Mouse (Mus musculus) liver, embryonic 12.5 days (tissue): ENCODE data around the gene Dus2. TPM values are rescaled to one million over a fixed set of nuclear protein-coding genes. Genes with fewer than 3 reads are reported as not detected.

Experiments
- ATAC-seq: fragments of 200-750 bp; cut with Nextera tagmentation; 2 replicates; pipeline ENCODE4 v1.8.0; 2017; ENCODE audit warnings: moderate number of reproducible peaks, mild to moderate bottlenecking, moderate library complexity
- H3K27ac ChIP-seq: fragments of 300-500 bp; sonication (generic); 2 replicates; pipeline ENCODE4 v1.5.1; 2016; ENCODE audit warnings: mild to moderate bottlenecking
- H3K27me3 ChIP-seq: fragments of 300-500 bp; sonication (generic); replicated peaks from 2 replicates; pipeline ENCODE4 v1.6.1; 2016; ENCODE audit warnings: mild to moderate bottlenecking, moderate library complexity
- H3K36me3 ChIP-seq: fragments of 300-500 bp; sonication (generic); 2 replicates; pipeline ENCODE4 v1.6.1; 2016; ENCODE audit warnings: mild to moderate bottlenecking, moderate library complexity
- H3K4me1 ChIP-seq: fragments of 300-500 bp; sonication (generic); 2 replicates; pipeline ENCODE4 v1.6.1; 2016
- H3K4me2 ChIP-seq: fragments of 300-500 bp; sonication (generic); 2 replicates; pipeline ENCODE4 v1.6.1; 2016; ENCODE audit warnings: mild to moderate bottlenecking, moderate library complexity
- H3K4me3 ChIP-seq: fragments of 300-500 bp; sonication (generic); 2 replicates; pipeline ENCODE4 v1.5.1; 2016; ENCODE audit warnings: mild to moderate bottlenecking, moderate library complexity
- H3K9ac ChIP-seq: fragments of 300-500 bp; sonication (generic); 2 replicates; pipeline ENCODE4 v1.6.1; 2016; ENCODE audit warnings: mild to moderate bottlenecking, moderate library complexity
- H3K9me3 ChIP-seq: fragments of 300-500 bp; sonication (generic); replicated peaks from 2 replicates; pipeline ENCODE4 v1.6.1; 2016; ENCODE audit warnings: mild to moderate bottlenecking, moderate library complexity
- WGBS: fragments of 180-500 bp; shearing (Covaris S2); methylation state at CpG from one replicate; pipeline ENCODE4 v1.1.7; 2016; ENCODE audit not compliant: insufficient replicate concordance; 5-methylcytosine and 5-hydroxymethylcytosine counted together
- polyA plus RNA-seq: library from polyadenylated mRNA; unstranded; fragments of >200 nt; fragmentation: Nextera tagmentation; extraction: Ambion mirVana; gene quantifications from 2 replicates; pipeline ENCODE4 v1.2.1, GENCODE M21; 2016

The Dus2 gene
- polyA plus RNA-seq, 1 experiment from 2014 or later = 16.5 TPM

DNA sequence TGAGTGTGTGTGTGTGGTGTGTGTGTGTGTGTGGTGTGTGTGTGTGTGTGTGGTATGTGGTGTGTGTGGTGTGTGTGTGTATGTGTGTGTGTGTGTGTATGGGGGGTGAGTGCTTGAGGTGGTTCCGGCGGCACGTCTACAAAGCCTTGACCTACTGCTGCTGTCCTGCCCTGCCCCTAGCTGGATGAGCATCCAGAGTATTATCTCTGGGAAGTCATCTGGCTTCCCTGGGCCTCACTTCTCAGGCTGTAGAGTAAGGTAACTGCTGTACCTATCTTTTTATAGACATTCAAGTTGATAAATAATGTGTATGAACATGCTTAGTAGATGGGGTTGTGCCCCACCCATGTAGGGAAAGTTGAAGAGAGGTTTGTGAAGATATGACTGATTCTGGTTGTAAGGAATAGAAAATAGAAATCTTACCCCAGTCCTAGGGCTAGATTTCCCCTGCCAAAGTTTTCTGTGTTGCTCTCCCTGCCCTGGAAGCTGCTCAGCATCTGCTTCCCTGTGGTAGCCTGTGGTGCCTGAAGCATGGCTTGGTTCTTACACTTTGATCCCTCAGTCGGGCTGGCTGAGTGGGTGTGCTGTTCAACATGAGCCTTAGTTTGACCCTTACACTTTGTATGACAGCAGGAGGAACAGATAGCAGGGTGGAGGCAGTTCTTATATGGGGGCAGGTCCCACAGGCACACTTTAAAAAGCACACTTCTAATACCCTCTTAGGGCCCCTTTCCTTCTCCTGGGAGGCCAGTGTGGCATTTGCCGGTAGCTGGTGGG, 56.9 kb downstream of the Dus2 start:
- H3K4me2 ChIP-seq = peak overlapping the region; percentile 17

DNA sequence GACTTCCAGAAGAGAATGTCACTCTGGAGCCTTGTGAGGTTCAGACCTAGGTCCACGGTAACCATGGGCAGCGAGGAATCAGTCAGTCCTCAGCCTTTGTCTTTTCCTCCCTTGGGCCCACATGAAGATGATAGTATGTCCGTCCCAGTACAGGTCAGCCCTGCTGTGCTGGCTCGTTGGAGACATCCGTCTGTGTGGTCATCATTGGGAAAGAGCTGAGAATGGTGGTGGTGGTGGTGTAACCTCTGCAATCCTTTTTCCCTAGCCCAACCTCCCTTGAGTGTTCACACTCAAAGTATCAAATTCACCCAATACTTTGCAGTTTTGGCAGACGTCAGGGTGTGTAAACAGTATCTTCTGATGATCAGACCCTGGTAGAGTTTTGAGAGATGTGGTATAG, 58.7 kb downstream of the Dus2 start:
- peaks cover 75% of the 10 kb centered on the region for H3K36me3 ChIP-seq
- H3K9ac ChIP-seq = no peak overlapping the region
- no peaks in the 10 kb centered on the region for H3K27me3 ChIP-seq
- H3K9me3 ChIP-seq = no peaks in the 10 kb centered on the region
- H3K4me3 ChIP-seq = no peak overlapping the region
- no peak overlapping the region for H3K27ac ChIP-seq
- no peak overlapping the region for H3K4me2 ChIP-seq
- H3K4me1 ChIP-seq = peaks cover 46% of the 10 kb centered on the region
- no peak for ATAC-seq
- 81% methylated on average over 6 of the region's 6 CpGs for WGBS

More for the DNA sequence above, 56.9 kb downstream of the Dus2 start:
- WGBS = 60% methylated on average over 5 of the region's 5 CpGs
- Histone ChIP-seq H3K9me3 (no peaks in the 10 kb centered on the region), H3K27me3 (no peaks in the 10 kb centered on the region), H3K9ac (peak overlapping the region; percentile 32), H3K36me3 (peaks cover 71% of the 10 kb centered on the region), H3K27ac (peak overlapping the region; percentile 83), H3K4me3 (no peak overlapping the region), H3K4me1 (peaks cover 40% of the 10 kb centered on the region)
- peak; percentile 61 for ATAC-seq

DNA sequence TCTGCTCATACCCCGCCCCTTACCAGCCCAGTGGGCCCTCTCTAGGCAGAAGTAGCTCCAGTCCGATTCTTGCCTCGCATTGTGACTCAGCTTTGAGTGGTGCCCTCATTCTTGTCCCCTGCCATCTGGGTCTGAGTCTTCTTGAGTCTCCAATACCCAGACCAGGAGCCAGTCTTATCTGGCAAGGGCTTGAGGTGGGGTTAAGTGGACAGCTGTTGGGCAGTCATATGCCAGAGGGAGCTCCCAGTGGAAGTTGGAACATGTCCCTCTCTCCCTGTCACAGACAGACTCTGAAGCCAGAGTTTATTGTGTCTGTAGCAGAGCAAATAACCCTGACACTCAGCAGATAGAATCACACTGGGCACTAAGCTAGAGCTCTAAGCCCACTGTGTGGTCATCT, 59.9 kb downstream of the Dus2 start:
- H3K27ac ChIP-seq = no peak overlapping the region
- 84% methylated on average over 3 of the region's 3 CpGs for WGBS
- H3K9ac ChIP-seq = no peak overlapping the region
- H3K36me3 ChIP-seq = peaks cover 65% of the 10 kb centered on the region
- no peak overlapping the region for H3K4me3 ChIP-seq
- no peaks in the 10 kb centered on the region for H3K9me3 ChIP-seq
- H3K4me1 ChIP-seq = peaks cover 46% of the 10 kb centered on the region
- no peak for ATAC-seq
- no peaks in the 10 kb centered on the region for H3K27me3 ChIP-seq
- no peak overlapping the region for H3K4me2 ChIP-seq

DNA sequence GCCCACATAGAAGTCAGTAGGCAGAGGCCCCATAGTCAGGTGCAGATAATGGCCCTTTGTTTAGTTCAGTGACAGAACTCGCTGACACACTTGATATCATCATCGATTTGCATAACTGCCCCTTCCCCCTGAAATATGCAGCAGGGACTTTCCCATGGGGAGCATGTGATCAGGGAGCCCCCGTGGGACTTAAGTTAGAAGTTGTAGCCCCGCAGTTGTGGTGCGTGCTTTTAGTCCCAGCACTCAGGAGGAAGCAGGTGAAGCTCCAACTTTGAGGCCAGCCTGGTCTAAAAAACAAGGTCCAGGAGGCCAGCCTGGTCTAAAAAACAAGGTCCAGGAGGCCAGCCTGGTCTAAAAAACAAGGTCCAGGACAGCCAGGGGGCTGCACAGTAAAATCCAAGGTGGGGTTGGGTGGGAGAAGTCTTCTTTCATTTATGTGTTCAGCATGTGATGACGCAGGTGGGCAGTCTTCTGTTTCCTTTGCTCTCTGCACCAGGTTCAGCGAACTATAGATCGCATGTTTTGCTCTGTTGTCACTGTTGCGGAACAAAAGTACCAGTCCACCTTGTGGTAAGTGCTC, 61.5 kb downstream of the Dus2 start:
- Histone ChIP-seq H3K4me2 (no peak overlapping the region), H3K4me1 (peaks cover 35% of the 10 kb centered on the region), H3K27me3 (no peaks in the 10 kb centered on the region), H3K36me3 (peaks cover 56% of the 10 kb centered on the region), H3K9me3 (no peaks in the 10 kb centered on the region), H3K9ac (no peak overlapping the region), H3K27ac (peak overlapping the region; percentile 25; the same call in 1 of the 2 replicates), H3K4me3 (no peak overlapping the region)
- WGBS = 75% methylated on average over 9 of the region's 9 CpGs
- no peak for ATAC-seq

DNA sequence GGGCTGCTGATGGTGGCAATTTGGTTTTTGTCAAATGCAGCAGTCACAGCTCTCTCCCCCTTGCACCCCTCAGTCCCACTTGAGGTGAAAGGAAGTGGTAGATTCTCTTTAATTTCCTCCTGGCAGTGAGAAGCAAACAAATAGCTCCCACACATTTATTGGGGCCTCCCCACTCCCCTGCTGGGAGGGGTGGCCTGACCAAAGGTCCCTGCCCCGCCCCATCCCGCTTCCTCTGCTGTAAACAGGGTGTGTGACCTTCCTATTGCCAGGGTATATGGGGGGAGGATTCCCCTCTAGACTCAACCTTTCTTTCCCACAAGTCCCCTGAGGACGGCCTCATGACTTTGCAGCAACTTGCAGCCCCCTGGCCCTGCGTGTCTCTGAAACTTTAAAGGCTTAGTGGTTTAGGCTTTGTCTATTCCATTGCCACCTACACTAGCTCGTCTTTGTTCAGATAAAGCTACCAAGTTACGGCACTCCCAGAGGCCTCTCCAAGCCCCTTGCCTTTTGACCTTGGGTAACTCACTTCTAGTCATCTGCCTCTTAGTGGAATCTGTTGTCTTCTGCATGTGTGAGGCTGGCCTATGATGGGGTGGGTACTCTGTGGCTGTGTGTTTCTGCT, 63.2 kb downstream of the Dus2 start:
- H3K9ac ChIP-seq = 0 out of 2 replicates have a peak overlapping the region, but pooled peaks have one; percentile 18
- H3K4me1 ChIP-seq = peaks cover 32% of the 10 kb centered on the region
- peak overlapping the region; percentile 38; the same call in 1 of the 2 replicates for H3K27ac ChIP-seq
- WGBS = 50% methylated on average over 6 of the region's 6 CpGs
- ATAC-seq = no peak
- H3K9me3 ChIP-seq = no peaks in the 10 kb centered on the region
- H3K36me3 ChIP-seq = peaks cover 49% of the 10 kb centered on the region
- H3K4me2 ChIP-seq = no peak overlapping the region
- no peak overlapping the region for H3K4me3 ChIP-seq
- H3K27me3 ChIP-seq = no peaks in the 10 kb centered on the region

DNA sequence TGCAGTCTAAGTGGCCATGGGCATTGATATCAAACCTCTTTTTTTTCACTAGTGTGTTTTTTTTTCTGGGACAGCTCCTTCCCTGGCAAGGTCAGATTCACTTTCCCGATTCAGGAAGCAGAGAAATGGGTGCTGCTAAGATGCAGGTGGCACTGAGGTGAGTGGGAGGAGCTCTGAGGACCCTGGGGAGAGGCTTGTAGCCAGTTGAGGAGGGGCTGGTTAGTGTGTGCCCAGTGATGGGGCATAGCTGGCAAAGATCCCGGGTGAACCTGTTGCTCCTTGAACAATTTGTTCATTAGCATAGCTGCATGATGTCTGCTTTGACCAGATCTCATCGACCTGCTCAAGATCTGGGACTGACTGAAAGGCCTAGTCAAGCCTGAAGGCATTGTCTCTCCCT, 63.9 kb downstream of the Dus2 start:
- Histone ChIP-seq H3K4me2 (no peak overlapping the region), H3K4me3 (no peak overlapping the region), H3K27ac (no peak overlapping the region), H3K9ac (no peak overlapping the region), H3K27me3 (no peaks in the 10 kb centered on the region), H3K36me3 (peaks cover 42% of the 10 kb centered on the region), H3K4me1 (peaks cover 32% of the 10 kb centered on the region), H3K9me3 (no peaks in the 10 kb centered on the region)
- WGBS = 62% methylated on average over 3 of the region's 3 CpGs
- no peak for ATAC-seq

DNA sequence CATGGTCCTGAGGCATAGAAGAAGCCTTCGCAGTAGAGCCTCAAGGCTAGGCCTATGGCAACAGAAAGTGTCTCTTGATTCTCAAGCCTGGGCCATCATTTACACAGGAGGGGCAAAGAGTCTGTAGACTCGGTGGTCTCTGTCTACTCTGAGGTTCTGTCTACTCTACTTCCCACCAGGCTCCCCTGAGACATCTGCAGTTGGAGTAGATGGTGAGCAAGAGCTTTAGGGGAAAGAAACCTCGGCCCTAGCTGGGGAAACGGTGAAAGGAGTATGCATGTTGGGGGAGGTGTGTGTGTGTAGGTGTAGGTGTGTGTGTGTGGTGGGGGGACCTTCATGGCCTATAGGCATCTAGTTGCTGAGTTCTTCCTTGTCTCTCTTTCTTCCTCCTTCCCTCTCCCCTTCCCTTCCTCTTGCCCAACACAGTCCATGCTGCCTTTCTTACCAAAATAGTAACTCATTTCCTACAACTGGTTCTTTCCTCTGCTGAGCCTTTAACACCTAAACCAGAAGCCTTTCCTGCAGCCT, 65.4 kb downstream of the Dus2 start:
- H3K4me1 ChIP-seq = peaks cover 40% of the 10 kb centered on the region

DNA sequence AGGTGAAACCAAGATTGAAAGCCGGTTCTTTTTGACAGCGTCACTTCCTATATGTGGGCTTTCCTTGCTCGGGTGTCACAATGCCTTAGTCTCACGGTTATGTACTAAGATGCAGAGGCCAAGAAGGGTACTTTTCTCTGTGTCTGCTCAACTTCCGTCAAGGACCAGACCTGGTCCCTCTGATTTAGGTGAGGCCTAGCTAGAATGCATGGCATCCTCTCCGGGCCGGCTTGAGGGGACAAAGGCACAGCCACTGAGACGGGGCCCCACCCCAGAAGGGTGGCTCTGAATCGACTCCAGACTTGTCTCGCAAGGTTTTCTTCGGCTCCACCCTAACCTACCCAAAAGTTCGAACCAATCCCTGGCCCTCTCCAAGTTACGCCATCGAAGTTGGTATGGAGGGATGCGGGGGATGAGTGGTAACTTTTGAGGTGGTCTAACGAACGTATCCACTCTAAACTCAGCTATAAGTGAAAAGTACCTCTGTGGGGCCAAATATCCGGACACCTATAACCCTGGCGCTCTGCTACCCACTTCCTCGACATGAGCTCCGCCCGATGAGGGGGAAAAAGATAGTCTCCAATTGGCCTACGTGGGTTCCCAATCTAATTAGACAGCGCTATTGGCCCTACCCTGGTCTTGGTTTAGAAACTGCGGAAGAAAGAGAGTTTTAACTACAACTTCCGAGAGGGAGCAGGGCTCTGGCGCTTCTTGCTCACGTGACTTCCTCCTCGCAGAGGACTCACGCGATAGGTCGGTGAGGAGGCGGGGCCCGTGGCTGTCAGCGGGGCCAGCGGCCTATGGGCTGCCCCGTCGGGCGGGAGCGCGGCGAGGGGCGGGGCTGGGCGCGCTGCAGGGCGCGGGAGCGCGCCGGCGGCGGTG, 67.8 kb downstream of the Dus2 start, which contains the start of gene Nfatc3:
Nfatc3 (plus strand) TSS at position 110 of the 882 bp plus-strand sequence.
- under 1% methylated on average over 52 of the region's 52 CpGs for WGBS
- peaks cover 55% of the 10 kb centered on the region for H3K4me1 ChIP-seq
- peak within 1 kb of the TSS; percentile 94 for H3K9ac ChIP-seq
- no peaks in the 10 kb centered on the region for H3K27me3 ChIP-seq
- H3K4me2 ChIP-seq = peak within 1 kb of the TSS; percentile 86
- peak within 1 kb of the TSS; percentile 86 for H3K4me3 ChIP-seq
- H3K36me3 ChIP-seq = peaks cover 3% of the 10 kb centered on the region; the same call in 1 of the 2 replicates
- H3K27ac ChIP-seq = peak within 1 kb of the TSS; percentile 97
- H3K9me3 ChIP-seq = no peaks in the 10 kb centered on the region
- peak; percentile 94 for ATAC-seq

More for the DNA sequence above, 65.4 kb downstream of the Dus2 start:
- 68% methylated on average over 4 of the region's 4 CpGs for WGBS
- ATAC-seq = no peak
- Histone ChIP-seq H3K9me3 (no peaks in the 10 kb centered on the region), H3K36me3 (peaks cover 28% of the 10 kb centered on the region), H3K9ac (no peak overlapping the region), H3K4me2 (no peak overlapping the region), H3K27me3 (no peaks in the 10 kb centered on the region), H3K27ac (no peak overlapping the region), H3K4me3 (no peak overlapping the region)

DNA sequence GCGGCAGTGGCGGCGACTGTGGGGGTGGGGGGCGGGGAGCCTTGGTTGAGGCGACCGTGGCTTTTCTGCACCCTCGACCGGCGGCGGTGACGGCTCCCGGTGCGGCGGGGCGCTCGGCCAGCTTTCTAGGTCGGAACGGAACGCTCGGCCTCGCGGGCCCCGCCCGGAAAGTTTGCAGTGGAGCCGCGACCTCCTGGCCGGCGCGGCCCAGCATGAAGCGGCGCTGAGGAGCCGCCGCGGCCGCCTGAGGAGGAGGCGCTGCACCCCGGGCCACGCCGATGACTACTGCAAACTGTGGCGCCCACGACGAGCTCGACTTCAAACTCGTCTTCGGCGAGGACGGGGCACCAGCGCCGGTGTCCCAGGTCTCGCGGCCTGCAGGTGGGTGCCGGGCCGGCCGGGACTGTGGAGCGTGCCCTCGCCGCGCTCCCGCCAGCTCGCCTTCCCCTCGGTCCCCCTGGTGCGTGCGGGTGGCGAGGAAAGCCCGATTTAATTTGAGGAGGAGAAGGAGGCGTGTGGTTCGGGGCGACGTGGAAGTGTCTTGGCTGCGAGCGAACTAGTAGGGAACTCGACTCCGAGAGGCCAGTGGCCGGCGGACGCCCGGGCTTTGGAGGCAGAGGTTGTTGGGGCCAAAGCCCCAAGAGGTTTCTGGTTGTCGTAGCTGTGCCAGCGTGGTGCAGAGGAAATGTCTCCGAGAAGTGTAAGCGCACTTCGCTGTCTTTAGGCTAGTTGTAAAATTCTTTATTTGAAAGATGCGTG, 68.7 kb downstream of the Dus2 start:
- H3K9ac ChIP-seq = peak overlapping the region; percentile 94
- H3K9me3 ChIP-seq = no peaks in the 10 kb centered on the region
- peak overlapping the region; percentile 97 for H3K27ac ChIP-seq
- H3K36me3 ChIP-seq = no peaks in the 10 kb centered on the region
- WGBS = under 1% methylated on average over 82 of the region's 83 CpGs
- peak overlapping the region; percentile 86 for H3K4me3 ChIP-seq
- peaks cover 53% of the 10 kb centered on the region for H3K4me1 ChIP-seq
- no peaks in the 10 kb centered on the region for H3K27me3 ChIP-seq
- ATAC-seq = peak; percentile 72
- peak overlapping the region; percentile 86 for H3K4me2 ChIP-seq

DNA sequence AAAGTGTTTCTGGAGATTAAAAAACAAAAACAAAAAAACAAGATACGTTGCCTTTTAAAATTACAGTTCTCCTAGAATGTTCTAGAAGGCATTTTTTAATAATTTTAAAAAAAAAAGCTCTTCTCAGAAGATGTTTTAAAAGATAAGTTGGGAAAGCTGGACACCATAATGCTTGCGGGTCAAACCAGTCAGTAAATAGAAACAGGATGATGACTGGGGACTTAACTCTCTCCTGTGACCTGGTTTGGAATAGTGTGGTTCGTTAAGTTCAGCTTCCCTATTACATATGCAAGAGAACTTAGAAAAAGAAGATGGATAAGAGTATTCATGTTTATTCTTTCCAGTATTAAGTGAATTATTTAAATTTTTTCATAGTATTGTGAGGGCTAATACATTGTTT, 69.4 kb downstream of the Dus2 start:
- peak overlapping the region; percentile 86 for H3K4me2 ChIP-seq
- peak overlapping the region; percentile 94 for H3K9ac ChIP-seq
- WGBS = under 1% methylated on average over 3 of the region's 3 CpGs
- no peak for ATAC-seq
- peaks cover 56% of the 10 kb centered on the region for H3K4me1 ChIP-seq
- H3K9me3 ChIP-seq = no peaks in the 10 kb centered on the region
- peak overlapping the region; percentile 86 for H3K4me3 ChIP-seq
- peak overlapping the region; percentile 97 for H3K27ac ChIP-seq
- no peaks in the 10 kb centered on the region for H3K36me3 ChIP-seq
- no peaks in the 10 kb centered on the region for H3K27me3 ChIP-seq

DNA sequence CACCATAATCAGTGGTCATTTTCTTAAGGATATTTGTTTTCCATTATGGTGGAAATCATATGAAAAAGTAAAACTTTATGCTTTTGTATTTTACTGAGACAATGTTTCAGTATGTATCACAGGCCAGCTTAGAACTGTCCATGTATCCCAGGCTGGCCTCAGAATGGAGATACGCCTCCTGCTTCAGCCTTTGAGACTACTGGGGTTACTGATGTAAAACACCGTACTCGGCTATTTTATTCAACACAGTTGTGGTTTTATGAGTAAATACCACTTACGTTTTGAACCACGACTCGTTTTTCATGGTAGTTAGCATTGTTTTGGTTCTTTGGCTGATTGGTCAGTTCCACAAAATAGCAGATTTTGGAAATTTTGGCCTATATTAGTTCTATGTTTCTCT, 70.5 kb downstream of the Dus2 start:
- peak overlapping the region; percentile 94 for H3K9ac ChIP-seq
- no peak for ATAC-seq
- WGBS = 61% methylated on average over 6 of the region's 6 CpGs
- peak overlapping the region; percentile 10; the same call in 1 of the 2 replicates for H3K27ac ChIP-seq
- no peaks in the 10 kb centered on the region for H3K27me3 ChIP-seq
- no peaks in the 10 kb centered on the region for H3K36me3 ChIP-seq
- peak overlapping the region; percentile 86 for H3K4me2 ChIP-seq
- H3K4me3 ChIP-seq = peak overlapping the region; percentile 86
- no peaks in the 10 kb centered on the region for H3K9me3 ChIP-seq
- peaks cover 56% of the 10 kb centered on the region for H3K4me1 ChIP-seq
